Mouse (Mus musculus) lung, adult 18-20 months (tissue): ENCODE measurements around the gene Tbxa2r.
A peak's percentile ranks its signal among the peaks of the same experiment; 100 is the strongest.

ENCODE experiments used
- DNase-seq, 2 experiments: peaks; one replicate each; pipeline ENCODE4 v3.0.0; 2022; ENCODE audit warnings: mixed read lengths in 2 of 2

Gene Tbxa2r

GRCm38 (mm10) chr10:81322444-81322843, 6.1 kb upstream of the Tbxa2r start:
- DNase-seq, result no peak

GRCm38 (mm10) chr10:81323141-81323775, 5.3 kb upstream of the Tbxa2r start:
- no peak for DNase-seq

- no peak for DNase-seq
These were observed 4.6 kb upstream of the Tbxa2r start for GRCm38 (mm10) chr10:81323791-81324530.

- no peak for DNase-seq
These were observed 3.4 kb upstream of the Tbxa2r start for GRCm38 (mm10) chr10:81325176-81325575.

- no peak for DNase-seq
These were observed 2.8 kb upstream of the Tbxa2r start for GRCm38 (mm10) chr10:81325781-81326180.

GRCm38 (mm10) chr10:81326858-81327257, 1.7 kb upstream of the Tbxa2r start:
- peak in 1 of 2 experiments; percentile 50 for DNase-seq

- DNase-seq, result peak in 1 of 2 experiments; percentile 47
These were observed 572 bp upstream of the Tbxa2r start for GRCm38 (mm10) chr10:81327959-81328358.

GRCm38 (mm10) chr10:81329194-81329975, 854 bp downstream of the Tbxa2r start:
- no peak for DNase-seq

GRCm38 (mm10) chr10:81330007-81330406, 1.5 kb downstream of the Tbxa2r start:
- no peak for DNase-seq

- no peak for DNase-seq
These were observed 3.7 kb downstream of the Tbxa2r start for GRCm38 (mm10) chr10:81332277-81332676.

- DNase-seq, result no peak
These were observed 5.8 kb downstream of the Tbxa2r start for GRCm38 (mm10) chr10:81334324-81334723.

- DNase-seq, result no peak
These were observed 7.1 kb downstream of the Tbxa2r start for GRCm38 (mm10) chr10:81335393-81336340.

GRCm38 (mm10) chr10:81336558-81336957, 8.0 kb downstream of the Tbxa2r start:
- DNase-seq, result no peak

GRCm38 (mm10) chr10:81340551-81341332, 12.2 kb downstream of the Tbxa2r start:
- DNase-seq, result no peak

- DNase-seq, result peak; percentile 55 to 75
These were observed 12.9 kb downstream of the Tbxa2r start for GRCm38 (mm10) chr10:81341333-81341949.

GRCm38 (mm10) chr10:81342686-81343505, 14.4 kb downstream of the Tbxa2r start, which contains the start of gene Gipc3:
Gene Gipc3 (minus strand): TSS chr10:81343266.
- DNase-seq, result no peak

GRCm38 (mm10) chr10:81344421-81345161, 16.1 kb downstream of the Tbxa2r start:
- no peak for DNase-seq

- no peak for DNase-seq
These were observed 16.6 kb downstream of the Tbxa2r start for GRCm38 (mm10) chr10:81345162-81345534.

- peak; percentile 77 to 89 for DNase-seq
These were observed 18.0 kb downstream of the Tbxa2r start for GRCm38 (mm10) chr10:81346453-81347067.
